Mouse (Mus musculus) spleen, adult 2 months (tissue): ENCODE data around the gene 1810049J17Rik. TPM values are rescaled to one million over a fixed set of nuclear protein-coding genes. Genes with fewer than 3 reads are reported as not detected.

ENCODE experiments used
- DNase-seq, 2 experiments: peaks; one replicate each; pipeline versions ENCODE4 v3.0.0 to v3.0.0-alpha.2; 2012 to 2021; ENCODE audit warnings: low spot score in 2 of 2, low read depth in 1 of 2
- H3K27ac ChIP-seq: fragments of 200-500 bp; 2 replicates; pipeline ENCODE4 v1.5.1; 2012; ENCODE audit warnings: low read length, inconsistent platforms; ENCODE audit not compliant: insufficient read depth
- H3K27me3 ChIP-seq: fragments of 200-500 bp; 2 replicates; pipeline ENCODE4 v1.6.1; 2012; ENCODE audit warnings: mild to moderate bottlenecking, moderate library complexity, low read length, inconsistent platforms; ENCODE audit not compliant: control insufficient read depth, insufficient read depth
- H3K36me3 ChIP-seq: fragments of 200-500 bp; 2 replicates; pipeline ENCODE4 v1.6.1; 2012; ENCODE audit warnings: mild to moderate bottlenecking, low read length, inconsistent platforms; ENCODE audit not compliant: control insufficient read depth, insufficient read depth
- H3K4me1 ChIP-seq: fragments of 200-500 bp; 2 replicates; pipeline ENCODE4 v1.6.1; 2011; ENCODE audit warnings: inconsistent platforms; ENCODE audit not compliant: control insufficient read depth, insufficient read depth, insufficient read length
- H3K4me3 ChIP-seq: fragments of 200-500 bp; 2 replicates; pipeline ENCODE4 v1.5.1; 2011; ENCODE audit warnings: mild to moderate bottlenecking, inconsistent platforms; ENCODE audit not compliant: insufficient read depth, insufficient read length; ENCODE audit errors: extremely low read depth
- CTCF ChIP-seq: fragments of 200-500 bp; IDR thresholded peaks from 2 replicates; pipeline ENCODE4 v1.5.1; 2011; ENCODE audit warnings: mild to moderate bottlenecking, inconsistent platforms; ENCODE audit not compliant: insufficient read depth, insufficient read length, insufficient replicate concordance; ENCODE audit errors: extremely low read depth
- POLR2A ChIP-seq: fragments of 200-500 bp; IDR thresholded peaks from 2 replicates; pipeline ENCODE4 v1.6.1; 2011; ENCODE audit warnings: low read depth, low read length, inconsistent platforms
- WGBS: fragments of 180-500 bp; shearing (Covaris S2); methylation state at CpG from one replicate; pipeline ENCODE4 v1.1.7; 2018; 5-methylcytosine and 5-hydroxymethylcytosine counted together
- polyA plus RNA-seq: library from polyadenylated mRNA; depleted of rRNA; stranded (reverse); fragments of >200 nt; gene quantifications from 2 replicates; pipeline ENCODE4 v1.2.3, GENCODE M21; 2012

Gene 1810049J17Rik
- polyA plus RNA-seq, 1 experiment: not detected

- TF ChIP-seq POLR2A: no peak
- Histone ChIP-seq H3K27me3 (no peaks in the 10 kb centered on the region), H3K36me3 (peaks cover 4% of the 10 kb centered on the region; the same call in 1 of the 2 replicates), H3K27ac (no peak overlapping the region), H3K4me1 (no peaks in the 10 kb centered on the region), H3K4me3 (no peak overlapping the region)
- whole genome bisulfite sequencing: 94% methylated on average over 5 of the region's 5 CpGs
- DNase-seq: no peak
Measured at GRCm38 (mm10) chr15:12358384-12358783, 36.7 kb upstream of the 1810049J17Rik start.

GRCm38 (mm10) chr15:12357459-12357858 is 35.8 kb upstream of the 1810049J17Rik start:
- peaks cover 10% of the 10 kb centered on the region; the same call in 1 of the 2 replicates for H3K36me3 ChIP-seq
- no peaks in the 10 kb centered on the region for H3K4me1 ChIP-seq
- no peak overlapping the region for H3K4me3 ChIP-seq
- no peaks in the 10 kb centered on the region for H3K27me3 ChIP-seq
- no peak overlapping the region for H3K27ac ChIP-seq
- no peak for DNase-seq
- no peak for TF ChIP-seq POLR2A
- no peak for TF ChIP-seq CTCF

- WGBS: 82% methylated on average over 7 of the region's 7 CpGs
- DNase-seq: no peak
- H3K36me3 ChIP-seq: peaks cover 17% of the 10 kb centered on the region
- no peaks in the 10 kb centered on the region for H3K4me1 ChIP-seq
- TF ChIP-seq CTCF (no peak), POLR2A (no peak)
- no peak overlapping the region for H3K4me3 ChIP-seq
- H3K27ac ChIP-seq: no peak overlapping the region
- no peaks in the 10 kb centered on the region for H3K27me3 ChIP-seq
Measured at GRCm38 (mm10) chr15:12355907-12356306, 34.2 kb upstream of the 1810049J17Rik start.

GRCm38 (mm10) chr15:12355261-12355660 is 33.6 kb upstream of the 1810049J17Rik start:
- no peak overlapping the region for H3K27ac ChIP-seq
- no peaks in the 10 kb centered on the region for H3K4me1 ChIP-seq
- H3K27me3 ChIP-seq: no peaks in the 10 kb centered on the region
- H3K4me3 ChIP-seq: no peak overlapping the region
- WGBS: 96% methylated on average over 6 of the region's 6 CpGs
- DNase-seq: no peak
- TF ChIP-seq CTCF (no peak), POLR2A (no peak)
- peaks cover 17% of the 10 kb centered on the region for H3K36me3 ChIP-seq

GRCm38 (mm10) chr15:12354281-12354810 is 32.6 kb upstream of the 1810049J17Rik start:
- TF ChIP-seq CTCF: no peak
- no peak for TF ChIP-seq POLR2A
- 97% methylated on average over 2 of the region's 2 CpGs for WGBS
- DNase-seq: no peak

GRCm38 (mm10) chr15:12351470-12351869 is 29.8 kb upstream of the 1810049J17Rik start:
- Histone ChIP-seq H3K36me3 (peaks cover 24% of the 10 kb centered on the region), H3K27me3 (no peaks in the 10 kb centered on the region), H3K4me3 (no peak overlapping the region), H3K4me1 (peaks cover 4% of the 10 kb centered on the region; the same call in 1 of the 2 replicates), H3K27ac (no peak overlapping the region)
- TF ChIP-seq CTCF (no peak), POLR2A (no peak)
- no peak for DNase-seq
- 96% methylated on average over 7 of the region's 7 CpGs for WGBS

More at GRCm38 (mm10) chr15:12354281-12354810, 32.6 kb upstream of the 1810049J17Rik start:
- Histone ChIP-seq H3K27ac (no peak overlapping the region), H3K27me3 (no peaks in the 10 kb centered on the region), H3K4me1 (0 out of 2 replicates have a peak, but pooled peaks cover 2% of the 10 kb centered on the region), H3K36me3 (peaks cover 22% of the 10 kb centered on the region), H3K4me3 (no peak overlapping the region)

- Histone ChIP-seq H3K4me1 (peaks cover 4% of the 10 kb centered on the region; the same call in 1 of the 2 replicates), H3K27me3 (no peaks in the 10 kb centered on the region), H3K4me3 (no peak overlapping the region), H3K27ac (no peak overlapping the region), H3K36me3 (peaks cover 24% of the 10 kb centered on the region)
- 74% methylated on average over 5 of the region's 5 CpGs for WGBS
- DNase-seq: no peak
- no peak for TF ChIP-seq CTCF
- no peak for TF ChIP-seq POLR2A
Measured at GRCm38 (mm10) chr15:12349840-12350239, 28.1 kb upstream of the 1810049J17Rik start.
